8 mouse cellular contexts compared by ENCODE assay signal in genomic region chr15:25637727-25638126, GRCm38 (mm10). TPM values are rescaled to one million over a fixed set of nuclear protein-coding genes. Genes with fewer than 3 reads are reported as not detected.
A peak's percentile ranks its signal among the peaks of the same experiment; 100 is the strongest.
DNase-seq lines count a peak whose midpoint lies in the region; ATAC-seq lines count a peak whose summit lies in the region.

No protein-coding gene starts in this region.

- no peak for ATAC-seq in heart, embryonic 14.5 days (ENCODE audit: insufficient number of reproducible peaks, insufficient read depth, low FRiP score, low read depth)
- ATAC-seq in stomach, embryonic 15.5 days (ENCODE audit: insufficient read depth, low FRiP score, low read depth) = no peak

- H3K9me3 ChIP-seq in heart, embryonic 14.5 days (ENCODE audit: control insufficient read depth, low read length) = no peaks in the 10 kb centered on the region
- no peaks in the 10 kb centered on the region for H3K9me3 ChIP-seq in stomach, embryonic 15.5 days

- H3K27ac ChIP-seq in heart, embryonic 14.5 days (replicated peaks in 1 of 2; ENCODE audit: control insufficient read depth in 1 of 2, insufficient read depth in 1 of 2, low read depth in 2 of 2, low read length in 2 of 2) = peak overlapping the region; percentile 1 to 50; a peak in 2 of 4 replicates
- H3K27ac ChIP-seq in stomach, embryonic 15.5 days = peak overlapping the region; percentile 46; the same call in 1 of the 2 replicates

- H3K36me3 ChIP-seq in heart, embryonic 14.5 days (ENCODE audit: control insufficient read depth, insufficient read depth, low read length) = no peaks in the 10 kb centered on the region
- no peaks in the 10 kb centered on the region for H3K36me3 ChIP-seq in stomach, embryonic 15.5 days

- H3K27me3 ChIP-seq in heart, embryonic 14.5 days (ENCODE audit: control insufficient read depth, insufficient read depth, low read length) = no peaks in the 10 kb centered on the region
- no peaks in the 10 kb centered on the region for H3K27me3 ChIP-seq in stomach, embryonic 15.5 days (replicated peaks)

- no peak overlapping the region for H3K4me2 ChIP-seq in heart, embryonic 14.5 days (ENCODE audit: low read length)
- H3K4me2 ChIP-seq in stomach, embryonic 15.5 days = no peak overlapping the region

- 48% methylated on average over 9 of the region's 9 CpGs for WGBS in heart, embryonic 14.5 days
- WGBS in stomach, embryonic 15.5 days = 44% methylated on average over 9 of the region's 9 CpGs

- peak; percentile 84 for DNase-seq in 3134 (ENCODE audit: extremely low read depth, insufficient read length, low spot score)
- peak; percentile 90 for DNase-seq in adipocyte (ENCODE audit: low spot score)
- DNase-seq in left cerebral cortex, adult 18-20 months (ENCODE audit: low spot score in 2 of 2) = peak; percentile 32 to 66
- no peak for DNase-seq in embryo, embryonic 10 days (ENCODE audit: low spot score)
- DNase-seq in testis, postnatal 10 days (ENCODE audit: low spot score) = no peak
- DNase-seq in ovary, postnatal 10 days (ENCODE audit: low spot score) = no peak

- no peak overlapping the region for H3K9ac ChIP-seq in heart, embryonic 14.5 days (ENCODE audit: low read length)
- H3K9ac ChIP-seq in stomach, embryonic 15.5 days = no peak overlapping the region

- H3K4me1 ChIP-seq in heart, embryonic 14.5 days (ENCODE audit: control insufficient read depth in 2 of 2, insufficient read depth in 2 of 2, low read length in 2 of 2) = peaks cover 19 to 21% of the 10 kb centered on the region in 2 experiments
- peaks cover 31% of the 10 kb centered on the region for H3K4me1 ChIP-seq in stomach, embryonic 15.5 days

- H3K4me3 ChIP-seq in heart, embryonic 14.5 days (ENCODE audit: control insufficient read depth in 1 of 2, insufficient read depth in 1 of 2, low read depth in 1 of 2, low read length in 2 of 2) = no peak overlapping the region
- no peak overlapping the region for H3K4me3 ChIP-seq in stomach, embryonic 15.5 days (replicated peaks)

RNA-seq across cellular contexts. Expression of gene Myo10, which starts 15.4 kb away (rescaled TPM):
- polyA plus RNA-seq in heart, embryonic 14.5 days (2014; fragmentation: Nextera tagmentation; extraction: Ambion mirVana) = 12.6 and 14.7 TPM in 2 replicates
- total RNA-seq in left cerebral cortex, adult 18-20 months (2021) = 10 to 100 TPM; 38.6 to 41.0 TPM
- 32.4 and 36.8 TPM in 2 replicates for polyA plus RNA-seq in stomach, embryonic 15.5 days (2015; fragmentation: Nextera tagmentation; extraction: Ambion mirVana)

Comparison
In these comparisons a context has a peak if more than half of its experiments do, and no peak if none do; other contexts are left out.
1. DNase-seq: peak in 3134 (single experiment), adipocyte (single experiment) and left cerebral cortex, adult 18-20 months (2 of 2); none in embryo, embryonic 10 days (single experiment), testis, postnatal 10 days (single experiment) and ovary, postnatal 10 days (single experiment).